Mouse (Mus musculus) spleen, adult 2 months (tissue): Measurements from ENCODE around the gene Pam. TPM values are rescaled to one million over a fixed set of nuclear protein-coding genes. Genes with fewer than 3 reads are reported as not detected.
"Not testable (repeated sequence)": the region's sequence is repeated elsewhere in the genome, so short reads cannot be mapped to it uniquely, and the experiment has no call there.

Source experiments
- DNase-seq, 2 experiments: peaks; one replicate each; pipeline versions ENCODE4 v3.0.0 to v3.0.0-alpha.2; 2012 to 2021; ENCODE audit warnings: low spot score in 2 of 2, low read depth in 1 of 2
- H3K27ac ChIP-seq: fragments of 200-500 bp; 2 replicates; pipeline ENCODE4 v1.5.1; 2012; ENCODE audit warnings: low read length, inconsistent platforms; ENCODE audit not compliant: insufficient read depth
- H3K27me3 ChIP-seq: fragments of 200-500 bp; 2 replicates; pipeline ENCODE4 v1.6.1; 2012; ENCODE audit warnings: mild to moderate bottlenecking, moderate library complexity, low read length, inconsistent platforms; ENCODE audit not compliant: control insufficient read depth, insufficient read depth
- H3K36me3 ChIP-seq: fragments of 200-500 bp; 2 replicates; pipeline ENCODE4 v1.6.1; 2012; ENCODE audit warnings: mild to moderate bottlenecking, low read length, inconsistent platforms; ENCODE audit not compliant: control insufficient read depth, insufficient read depth
- H3K4me1 ChIP-seq: fragments of 200-500 bp; 2 replicates; pipeline ENCODE4 v1.6.1; 2011; ENCODE audit warnings: inconsistent platforms; ENCODE audit not compliant: control insufficient read depth, insufficient read depth, insufficient read length
- H3K4me3 ChIP-seq: fragments of 200-500 bp; 2 replicates; pipeline ENCODE4 v1.5.1; 2011; ENCODE audit warnings: mild to moderate bottlenecking, inconsistent platforms; ENCODE audit not compliant: insufficient read depth, insufficient read length; ENCODE audit errors: extremely low read depth
- CTCF ChIP-seq: fragments of 200-500 bp; IDR thresholded peaks from 2 replicates; pipeline ENCODE4 v1.5.1; 2011; ENCODE audit warnings: mild to moderate bottlenecking, inconsistent platforms; ENCODE audit not compliant: insufficient read depth, insufficient read length, insufficient replicate concordance; ENCODE audit errors: extremely low read depth
- POLR2A ChIP-seq: fragments of 200-500 bp; IDR thresholded peaks from 2 replicates; pipeline ENCODE4 v1.6.1; 2011; ENCODE audit warnings: low read depth, low read length, inconsistent platforms
- WGBS: fragments of 180-500 bp; shearing (Covaris S2); methylation state at CpG from one replicate; pipeline ENCODE4 v1.1.7; 2018; 5-methylcytosine and 5-hydroxymethylcytosine counted together
- polyA plus RNA-seq: library from polyadenylated mRNA; depleted of rRNA; stranded (reverse); fragments of >200 nt; gene quantifications from 2 replicates; pipeline ENCODE4 v1.2.3, GENCODE M21; 2012

The Pam gene
- polyA plus RNA-seq, 1 experiment: 22.8 TPM

GRCm38 (mm10) chr1:97960124-97960523 lies 135.3 kb downstream of the Pam start:
- no peak for DNase-seq
- no peak overlapping the region for H3K27ac ChIP-seq
- TF ChIP-seq POLR2A (no peak), CTCF (no peak)
- H3K4me3 ChIP-seq: no peak overlapping the region
- H3K27me3 ChIP-seq: no peaks in the 10 kb centered on the region
- WGBS: 88% methylated on average over 6 of the region's 6 CpGs
- H3K36me3 ChIP-seq: no peaks in the 10 kb centered on the region
- H3K4me1 ChIP-seq: no peaks in the 10 kb centered on the region

GRCm38 (mm10) chr1:97958759-97959158 lies 136.7 kb downstream of the Pam start:
- Histone ChIP-seq H3K4me1 (no peaks in the 10 kb centered on the region), H3K4me3 (no peak overlapping the region), H3K27me3 (no peaks in the 10 kb centered on the region), H3K27ac (no peak overlapping the region), H3K36me3 (no peaks in the 10 kb centered on the region)
- WGBS: 89% methylated on average over 4 of the region's 4 CpGs
- TF ChIP-seq CTCF (no peak), POLR2A (no peak)
- no peak for DNase-seq

- H3K36me3 ChIP-seq, DNase-seq, H3K27ac ChIP-seq, H3K4me1 ChIP-seq, H3K27me3 ChIP-seq, H3K4me3 ChIP-seq: not testable (repeated sequence)
- 95% methylated on average over 17 of the region's 17 CpGs for WGBS
Measured at GRCm38 (mm10) chr1:97949258-97949657, 146.2 kb downstream of the Pam start.

- 82% methylated on average over 3 of the region's 3 CpGs for WGBS
Measured at GRCm38 (mm10) chr1:97947100-97947499, 148.3 kb downstream of the Pam start.

GRCm38 (mm10) chr1:97943908-97944608 lies 151.4 kb downstream of the Pam start:
- TF ChIP-seq POLR2A: no peak
- H3K27me3 ChIP-seq: no peaks in the 10 kb centered on the region
- DNase-seq: no peak
- H3K4me1 ChIP-seq: no peaks in the 10 kb centered on the region
- no peak overlapping the region for H3K4me3 ChIP-seq
- H3K27ac ChIP-seq: no peak overlapping the region
- 89% methylated on average over 4 of the region's 4 CpGs for WGBS
- no peaks in the 10 kb centered on the region for H3K36me3 ChIP-seq

More at GRCm38 (mm10) chr1:97947100-97947499, 148.3 kb downstream of the Pam start:
- no peak for DNase-seq
- Histone ChIP-seq H3K4me1 (no peaks in the 10 kb centered on the region), H3K27me3 (no peaks in the 10 kb centered on the region), H3K36me3 (no peaks in the 10 kb centered on the region), H3K4me3 (no peak overlapping the region), H3K27ac (no peak overlapping the region)
- TF ChIP-seq POLR2A: no peak
- no peak for TF ChIP-seq CTCF

GRCm38 (mm10) chr1:97943402-97943801 lies 152.0 kb downstream of the Pam start:
- H3K4me3 ChIP-seq: no peak overlapping the region
- no peaks in the 10 kb centered on the region for H3K27me3 ChIP-seq
- no peak for DNase-seq
- 93% methylated on average over 4 of the region's 4 CpGs for WGBS
- TF ChIP-seq POLR2A (no peak), CTCF (no peak)
- no peaks in the 10 kb centered on the region for H3K36me3 ChIP-seq
- H3K4me1 ChIP-seq: no peaks in the 10 kb centered on the region
- H3K27ac ChIP-seq: no peak overlapping the region

- Histone ChIP-seq H3K4me1 (no peaks in the 10 kb centered on the region), H3K36me3 (no peaks in the 10 kb centered on the region), H3K27ac (no peak overlapping the region), H3K27me3 (no peaks in the 10 kb centered on the region), H3K4me3 (no peak overlapping the region)
- WGBS: 78% methylated on average over 2 of the region's 2 CpGs
- DNase-seq: no peak
- TF ChIP-seq CTCF (no peak), POLR2A (no peak)
Measured at GRCm38 (mm10) chr1:97942966-97943365, 152.5 kb downstream of the Pam start.
